Mouse (Mus musculus) frontal cortex, adult (tissue): ENCODE data around the gene Rab3a.

Experiments used
- ATAC-seq: cut with Nextera tagmentation; 2 replicates; pipeline ENCODE4 v1.9.2; 2017; ENCODE audit warnings: mild to moderate bottlenecking, moderate library complexity, mixed read lengths; ENCODE audit not compliant: low TSS enrichment

The Rab3a gene

GRCm38 (mm10) chr8:70774740-70775139 is 20.3 kb downstream of the Rab3a start:
- no peak for ATAC-seq

GRCm38 (mm10) chr8:70775227-70775626 is 20.7 kb downstream of the Rab3a start:
- ATAC-seq: no peak

GRCm38 (mm10) chr8:70775851-70776495 is 21.5 kb downstream of the Rab3a start:
- ATAC-seq: no peak; the same call in 1 of the 2 replicates

GRCm38 (mm10) chr8:70776496-70777444 is 22.3 kb downstream of the Rab3a start, which contains the start of gene Pik3r2:
Gene Pik3r2 (minus strand): TSS chr8:70776713.
- peak; percentile 75 for ATAC-seq

- ATAC-seq: no peak
Measured at GRCm38 (mm10) chr8:70780093-70780492, 25.6 kb downstream of the Rab3a start.

- ATAC-seq: no peak
Measured at GRCm38 (mm10) chr8:70786291-70787050, 32.0 kb downstream of the Rab3a start.

GRCm38 (mm10) chr8:70787051-70787445 is 32.6 kb downstream of the Rab3a start:
- no peak for ATAC-seq

GRCm38 (mm10) chr8:70787941-70788667 is 33.6 kb downstream of the Rab3a start:
- ATAC-seq: no peak

GRCm38 (mm10) chr8:70789046-70789445 is 34.6 kb downstream of the Rab3a start:
- ATAC-seq: no peak

- no peak for ATAC-seq
Measured at GRCm38 (mm10) chr8:70790846-70791245, 36.4 kb downstream of the Rab3a start.

GRCm38 (mm10) chr8:70791294-70791701 is 36.8 kb downstream of the Rab3a start:
- ATAC-seq: no peak

- peak; percentile 56 for ATAC-seq
Measured at GRCm38 (mm10) chr8:70791975-70792691, 37.7 kb downstream of the Rab3a start.

GRCm38 (mm10) chr8:70792700-70793099 is 38.2 kb downstream of the Rab3a start:
- ATAC-seq: peak; percentile 20; the same call in 1 of the 2 replicates

GRCm38 (mm10) chr8:70794215-70794614 is 39.7 kb downstream of the Rab3a start:
- ATAC-seq: no peak

GRCm38 (mm10) chr8:70795370-70795769 is 40.9 kb downstream of the Rab3a start:
- no peak for ATAC-seq

GRCm38 (mm10) chr8:70796403-70797080 is 42.1 kb downstream of the Rab3a start:
- ATAC-seq: no peak

- peak; percentile 47 for ATAC-seq
Measured at GRCm38 (mm10) chr8:70797081-70798070, 42.9 kb downstream of the Rab3a start.

GRCm38 (mm10) chr8:70798281-70798680 is 43.8 kb downstream of the Rab3a start:
- ATAC-seq: no peak

- peak; percentile 11; the same call in 1 of the 2 replicates for ATAC-seq
Measured at GRCm38 (mm10) chr8:70800648-70801047, 46.2 kb downstream of the Rab3a start.
